Mouse (Mus musculus): ENCODE measurements around the gene Gpr180.

GRCm38 (mm10) chr14:118179701-118180100 is 42.7 kb downstream of the Gpr180 start:
- TF ChIP-seq POLR2A (IDR thresholded peaks at IDR 0.05; ENCODE audit: borderline replicate concordance, extremely low read depth, low read depth, low read length) (no peak), CTCF (IDR thresholded peaks at IDR 0.05; ENCODE audit: insufficient read depth, low read length) (no peak)
